Mouse (Mus musculus) midbrain, embryonic 16.5 days (tissue): ENCODE measurements at regions not wholly inside any gene's neighbourhood (a gene's known extent, or its start where the extent isn't known, plus 50 kb on each side); places are given as distances from the start of the nearest gene placed in this dataset.
"Not testable (repeated sequence)": the region's sequence is repeated elsewhere in the genome, so short reads cannot be mapped to it uniquely, and the experiment has no call there.

Experiments used
- ATAC-seq: fragments of 200-750 bp; cut with Nextera tagmentation; 2 replicates; pipeline ENCODE4 v1.8.0; 2017; ENCODE audit warnings: moderate TSS enrichment
- H3K27ac ChIP-seq: fragments of 300-500 bp; sonication (generic); 2 replicates; pipeline ENCODE4 v1.5.1; 2014; ENCODE audit warnings: mild to moderate bottlenecking, low read length, mixed read lengths
- H3K27me3 ChIP-seq: fragments of 300-500 bp; sonication (generic); 2 replicates; pipeline ENCODE4 v1.6.1; 2014; ENCODE audit warnings: low read depth, low read length, mixed read lengths; ENCODE audit not compliant: control insufficient read depth, insufficient read depth
- H3K36me3 ChIP-seq: fragments of 300-500 bp; sonication (generic); 2 replicates; pipeline ENCODE4 v1.6.1; 2014; ENCODE audit warnings: mild to moderate bottlenecking, low read length, moderate library complexity, mixed read lengths; ENCODE audit not compliant: control insufficient read depth, insufficient read depth
- H3K4me1 ChIP-seq: fragments of 300-500 bp; sonication (generic); 2 replicates; pipeline ENCODE4 v1.6.1; 2014; ENCODE audit warnings: mild to moderate bottlenecking, low read length, mixed read lengths; ENCODE audit not compliant: control insufficient read depth, insufficient read depth
- H3K4me2 ChIP-seq: fragments of 300-500 bp; sonication (generic); 2 replicates; pipeline ENCODE4 v1.6.1; 2014; ENCODE audit warnings: mild to moderate bottlenecking, low read length, mixed read lengths
- H3K4me3 ChIP-seq: fragments of 300-500 bp; sonication (generic); 2 replicates; pipeline ENCODE4 v1.5.1; 2014; ENCODE audit warnings: low read depth, mild to moderate bottlenecking, low read length, moderate library complexity, mixed read lengths
- H3K9ac ChIP-seq: fragments of 300-500 bp; sonication (generic); 2 replicates; pipeline ENCODE4 v1.6.1; 2014; ENCODE audit warnings: low read depth, low read length, mixed read lengths
- H3K9me3 ChIP-seq: fragments of 300-500 bp; sonication (generic); replicated peaks from 2 replicates; pipeline ENCODE4 v1.6.1; 2014; ENCODE audit warnings: mild to moderate bottlenecking, low read length, mixed read lengths; ENCODE audit not compliant: control insufficient read depth, poor library complexity, severe bottlenecking
- WGBS: fragments of 180-500 bp; shearing (Covaris S2); extraction: QIAGEN DNeasy Blood & Tissue Kit; methylation state at CpG from one replicate; pipeline ENCODE4 v1.1.7; 2014; 5-methylcytosine and 5-hydroxymethylcytosine counted together

DNA sequence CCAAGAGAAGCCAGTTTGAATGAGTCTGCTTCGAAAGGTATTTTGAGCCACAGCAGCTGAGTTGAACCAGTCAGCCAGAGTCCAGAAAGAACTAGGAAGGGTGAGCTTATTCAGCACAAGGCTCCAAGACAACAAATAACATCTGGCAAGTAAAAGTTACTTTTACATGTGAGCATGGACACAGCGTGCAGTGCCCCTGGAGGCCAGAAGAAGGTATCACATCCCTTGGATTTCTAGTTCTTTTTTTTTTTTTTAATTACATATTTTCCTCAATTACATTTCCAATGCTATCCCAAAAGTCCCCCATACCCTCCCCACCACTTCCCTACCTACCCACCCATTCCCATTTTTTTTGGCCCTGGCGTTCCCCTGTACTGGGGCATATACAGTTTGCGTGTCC lies 367.4 kb downstream of the Gm9008 start:
- not testable (repeated sequence) for H3K27ac ChIP-seq, H3K4me1 ChIP-seq, ATAC-seq, H3K9me3 ChIP-seq, H3K36me3 ChIP-seq, H3K4me2 ChIP-seq, H3K9ac ChIP-seq, H3K27me3 ChIP-seq, H3K4me3 ChIP-seq
- whole genome bisulfite sequencing: 86% methylated on average over 4 of the region's 4 CpGs

- H3K9me3 ChIP-seq: no peaks in the 10 kb centered on the region
- no peak overlapping the region for H3K4me2 ChIP-seq
- H3K27me3 ChIP-seq: no peaks in the 10 kb centered on the region
- H3K4me3 ChIP-seq: no peak overlapping the region
- no peak overlapping the region for H3K9ac ChIP-seq
- H3K36me3 ChIP-seq: no peaks in the 10 kb centered on the region
- H3K27ac ChIP-seq: no peak overlapping the region
- no peak for ATAC-seq
- H3K4me1 ChIP-seq: no peaks in the 10 kb centered on the region
These were observed 381.8 kb downstream of the Gm9008 start for GRCm38 (mm10) chr6:76115758-76116157.

- no peak overlapping the region for H3K4me2 ChIP-seq
- no peak overlapping the region for H3K27ac ChIP-seq
- no peaks in the 10 kb centered on the region for H3K4me1 ChIP-seq
- H3K4me3 ChIP-seq: no peak overlapping the region
- H3K9ac ChIP-seq: no peak overlapping the region
- ATAC-seq: no peak
- no peaks in the 10 kb centered on the region for H3K36me3 ChIP-seq
- no peaks in the 10 kb centered on the region for H3K9me3 ChIP-seq
- WGBS: 88% methylated on average over 4 of the region's 4 CpGs
- H3K27me3 ChIP-seq: no peaks in the 10 kb centered on the region
These were observed 383.2 kb downstream of the Gm9008 start for GRCm38 (mm10) chr6:76114346-76114745.

DNA sequence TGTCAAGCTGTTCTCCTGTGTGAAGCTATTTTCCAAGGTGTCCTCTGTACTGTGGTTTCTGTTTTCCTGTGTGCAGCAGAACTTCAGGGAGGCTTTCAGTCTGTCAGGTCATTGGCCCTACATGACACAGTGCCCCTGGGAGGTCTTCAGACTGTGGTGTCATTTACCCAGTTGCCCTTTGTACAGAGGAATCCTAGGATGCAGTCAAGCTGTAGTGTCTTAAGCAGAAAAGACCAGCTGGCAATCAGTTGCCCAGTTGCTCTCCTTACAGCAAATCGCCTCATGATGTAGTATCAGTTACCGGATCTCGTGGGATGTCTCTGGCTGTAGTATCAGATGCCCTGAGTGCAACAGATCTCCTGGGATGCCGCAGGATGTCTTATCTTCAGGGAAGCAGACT lies 432.2 kb downstream of the Gm9008 start:
- Histone ChIP-seq H3K27ac (no peak overlapping the region), H3K27me3 (no peaks in the 10 kb centered on the region), H3K4me1 (no peaks in the 10 kb centered on the region), H3K9me3 (no peaks in the 10 kb centered on the region), H3K9ac (no peak overlapping the region), H3K36me3 (no peaks in the 10 kb centered on the region), H3K4me3 (no peak overlapping the region), H3K4me2 (no peak overlapping the region)
- no peak for ATAC-seq
- 86% methylated on average over 4 of the region's 4 CpGs for WGBS

DNA sequence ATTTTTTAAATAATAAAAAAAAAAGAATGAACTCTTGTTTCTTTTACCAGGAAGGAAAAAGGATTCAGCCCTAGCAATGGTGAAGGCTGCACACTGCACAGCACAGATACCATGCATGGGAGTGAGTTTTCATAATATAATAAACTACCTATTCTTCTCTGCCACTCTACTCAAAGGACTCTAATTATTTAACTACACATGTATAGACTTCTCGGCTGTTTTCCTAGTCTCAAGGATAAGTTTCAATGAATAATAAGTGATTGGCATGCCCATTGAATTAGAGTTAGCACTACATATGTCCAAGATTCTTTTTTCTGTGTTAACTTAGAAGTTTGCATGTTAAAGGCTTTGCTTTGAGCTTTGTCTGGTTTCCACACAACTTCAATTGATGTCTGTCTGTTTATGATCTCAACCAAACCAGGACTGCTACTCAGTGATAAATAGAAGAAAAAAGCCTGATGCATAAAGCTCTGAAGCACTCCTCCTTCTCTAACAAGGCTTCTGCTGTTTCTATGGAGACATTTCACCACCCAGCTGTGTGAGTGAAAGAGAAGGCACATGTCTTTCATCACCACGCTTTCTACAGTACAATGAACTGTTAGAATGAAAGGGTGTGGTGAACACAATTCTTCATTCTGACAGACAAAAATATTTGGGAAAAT lies 444.8 kb downstream of the Gm9008 start:
- H3K4me3 ChIP-seq: no peak overlapping the region
- no peak overlapping the region for H3K9ac ChIP-seq
- no peak overlapping the region for H3K4me2 ChIP-seq
- peaks cover 2% of the 10 kb centered on the region; the same call in 1 of the 2 replicates for H3K4me1 ChIP-seq
- no peaks in the 10 kb centered on the region for H3K36me3 ChIP-seq
- ATAC-seq: no peak
- H3K27me3 ChIP-seq: no peaks in the 10 kb centered on the region
- no peaks in the 10 kb centered on the region for H3K9me3 ChIP-seq
- WGBS: 12% methylated on average over 2 of the region's 2 CpGs
- H3K27ac ChIP-seq: no peak overlapping the region

- Histone ChIP-seq H3K36me3 (no peaks in the 10 kb centered on the region), H3K4me1 (no peaks in the 10 kb centered on the region), H3K4me3 (no peak overlapping the region), H3K9ac (no peak overlapping the region), H3K27ac (peak overlapping the region; percentile 8; the same call in 1 of the 2 replicates), H3K9me3 (no peaks in the 10 kb centered on the region), H3K27me3 (no peaks in the 10 kb centered on the region), H3K4me2 (no peak overlapping the region)
- 43% methylated on average over 2 of the region's 2 CpGs for WGBS
- no peak for ATAC-seq
These were observed 489.7 kb downstream of the Gm9008 start for GRCm38 (mm10) chr6:76007783-76008406.
